Mouse (Mus musculus): Measurements from ENCODE around the gene Cenps. TPM values are rescaled to one million over a fixed set of nuclear protein-coding genes. Genes with fewer than 3 reads are reported as not detected.

Cenps gene
- polyA plus RNA-seq, 1 experiment from 2014 or later: 29.2 TPM

DNA sequence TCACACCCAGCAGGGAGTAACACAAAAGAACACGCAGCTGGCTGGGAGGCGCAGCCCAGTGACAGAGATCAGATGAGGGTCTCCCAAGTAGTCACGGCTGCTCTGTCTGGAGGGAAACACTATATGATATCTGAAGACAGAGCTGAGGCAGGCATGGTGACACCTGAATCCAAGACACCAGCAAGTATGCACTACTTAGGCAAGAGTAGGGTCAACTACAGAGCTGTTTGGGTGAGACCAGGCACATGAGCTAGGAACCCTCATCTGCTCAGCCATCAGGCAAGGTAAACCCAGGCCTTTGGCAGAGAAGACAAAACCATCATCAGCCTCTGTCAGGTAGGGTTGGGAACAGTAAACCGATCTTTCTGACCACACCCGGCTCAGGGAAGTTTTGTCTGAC is 4.0 kb downstream of the Cenps start:
- DNase-seq (ENCODE audit: low spot score) (no peak), ATAC-seq (no peak)
- H3K9ac ChIP-seq (ENCODE audit: low read length): no peak overlapping the region
- H3K27ac ChIP-seq (ENCODE audit: low read depth, low read length): no peak overlapping the region
- no peaks in the 10 kb centered on the region for H3K27me3 ChIP-seq (replicated peaks; ENCODE audit: control insufficient read depth, insufficient read depth, low read length)
- 86% methylated on average over 5 of the region's 5 CpGs for WGBS
- H3K4me3 ChIP-seq (ENCODE audit: low read depth, low read length): no peak overlapping the region
- H3K36me3 ChIP-seq (ENCODE audit: control insufficient read depth, insufficient read depth, low read length): peaks cover 25% of the 10 kb centered on the region
- H3K4me2 ChIP-seq (ENCODE audit: low read length): no peak overlapping the region
- no peaks in the 10 kb centered on the region for H3K9me3 ChIP-seq (replicated peaks; ENCODE audit: control insufficient read depth, low read length)
- H3K4me1 ChIP-seq (ENCODE audit: control insufficient read depth, insufficient read depth, low read length): no peaks in the 10 kb centered on the region

DNA sequence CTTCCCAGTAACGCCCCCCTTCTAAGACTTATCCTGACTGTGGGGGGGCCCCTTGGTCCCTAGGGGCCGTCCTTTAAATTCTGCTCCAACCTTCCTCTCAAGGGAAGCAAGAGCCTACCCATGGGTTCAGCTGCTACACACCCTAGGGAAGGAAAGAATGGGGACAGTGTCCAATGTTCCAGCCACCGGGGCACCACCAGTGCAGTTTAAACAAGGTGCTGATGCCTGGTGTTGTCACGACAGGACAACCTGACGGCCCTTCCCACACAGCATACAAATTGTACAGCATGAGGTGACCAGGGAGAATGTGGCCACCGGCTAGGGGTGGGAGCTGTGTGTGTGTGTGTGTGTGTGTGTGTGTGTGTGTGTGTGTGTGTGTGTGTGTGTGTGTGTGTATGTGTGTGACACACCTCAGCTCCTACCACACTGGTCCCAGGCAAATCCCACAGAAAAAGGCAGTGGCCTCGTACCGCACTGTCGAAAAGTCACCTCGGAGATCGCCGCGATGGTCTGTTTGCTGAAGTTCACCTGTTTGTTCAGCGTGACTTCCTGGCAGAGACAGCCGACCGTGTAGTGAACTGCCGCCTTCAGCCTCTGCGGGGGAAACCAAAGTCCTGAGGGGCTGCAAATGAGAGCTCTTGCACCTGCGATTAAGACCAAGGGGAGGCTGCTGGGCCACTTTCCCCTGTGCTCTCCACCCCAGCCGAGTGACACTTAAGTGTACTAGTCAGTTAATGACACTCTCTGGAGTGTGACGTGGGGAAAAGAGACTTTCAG is 5.5 kb downstream of the Cenps start:
- ATAC-seq (no peak), DNase-seq (ENCODE audit: low spot score) (no peak)
- peaks cover 34% of the 10 kb centered on the region for H3K36me3 ChIP-seq (ENCODE audit: control insufficient read depth, insufficient read depth, low read length)
- H3K9ac ChIP-seq (ENCODE audit: low read length): no peak overlapping the region
- no peaks in the 10 kb centered on the region for H3K4me1 ChIP-seq (ENCODE audit: control insufficient read depth, insufficient read depth, low read length)
- no peaks in the 10 kb centered on the region for H3K9me3 ChIP-seq (replicated peaks; ENCODE audit: control insufficient read depth, low read length)
- no peak overlapping the region for H3K4me2 ChIP-seq (ENCODE audit: low read length)
- H3K4me3 ChIP-seq (ENCODE audit: low read depth, low read length): no peak overlapping the region
- 92% methylated on average over 20 of the region's 21 CpGs for WGBS
- H3K27me3 ChIP-seq (replicated peaks; ENCODE audit: control insufficient read depth, insufficient read depth, low read length): no peaks in the 10 kb centered on the region
- no peak overlapping the region for H3K27ac ChIP-seq (ENCODE audit: low read depth, low read length)

- Histone ChIP-seq H3K4me3 (ENCODE audit: low read depth, low read length) (no peak overlapping the region), H3K9ac (ENCODE audit: low read length) (no peak overlapping the region), H3K27me3 (replicated peaks; ENCODE audit: control insufficient read depth, insufficient read depth, low read length) (no peaks in the 10 kb centered on the region), H3K36me3 (ENCODE audit: control insufficient read depth, insufficient read depth, low read length) (peaks cover 37% of the 10 kb centered on the region), H3K4me1 (ENCODE audit: control insufficient read depth, insufficient read depth, low read length) (no peaks in the 10 kb centered on the region), H3K9me3 (replicated peaks; ENCODE audit: control insufficient read depth, low read length) (no peaks in the 10 kb centered on the region), H3K4me2 (ENCODE audit: low read length) (no peak overlapping the region), H3K27ac (ENCODE audit: low read depth, low read length) (no peak overlapping the region)
- no peak for ATAC-seq
- 91% methylated on average over 23 of the region's 23 CpGs for WGBS
- no peak for DNase-seq (ENCODE audit: low spot score)
Observed at GRCm38 (mm10) chr4:149131021-149131752, 6.2 kb downstream of the Cenps start.

GRCm38 (mm10) chr4:149128467-149128866 is 9.0 kb downstream of the Cenps start:
- Histone ChIP-seq H3K9ac (ENCODE audit: low read length) (no peak overlapping the region), H3K9me3 (replicated peaks; ENCODE audit: control insufficient read depth, low read length) (no peaks in the 10 kb centered on the region), H3K36me3 (ENCODE audit: control insufficient read depth, insufficient read depth, low read length) (peaks cover 37% of the 10 kb centered on the region), H3K4me1 (ENCODE audit: control insufficient read depth, insufficient read depth, low read length) (no peaks in the 10 kb centered on the region), H3K27me3 (replicated peaks; ENCODE audit: control insufficient read depth, insufficient read depth, low read length) (no peaks in the 10 kb centered on the region), H3K27ac (ENCODE audit: low read depth, low read length) (no peak overlapping the region), H3K4me3 (ENCODE audit: low read depth, low read length) (no peak overlapping the region), H3K4me2 (ENCODE audit: low read length) (no peak overlapping the region)
- no peak for DNase-seq (ENCODE audit: low spot score)
- 89% methylated on average over 18 of the region's 18 CpGs for WGBS
- no peak for ATAC-seq

DNA sequence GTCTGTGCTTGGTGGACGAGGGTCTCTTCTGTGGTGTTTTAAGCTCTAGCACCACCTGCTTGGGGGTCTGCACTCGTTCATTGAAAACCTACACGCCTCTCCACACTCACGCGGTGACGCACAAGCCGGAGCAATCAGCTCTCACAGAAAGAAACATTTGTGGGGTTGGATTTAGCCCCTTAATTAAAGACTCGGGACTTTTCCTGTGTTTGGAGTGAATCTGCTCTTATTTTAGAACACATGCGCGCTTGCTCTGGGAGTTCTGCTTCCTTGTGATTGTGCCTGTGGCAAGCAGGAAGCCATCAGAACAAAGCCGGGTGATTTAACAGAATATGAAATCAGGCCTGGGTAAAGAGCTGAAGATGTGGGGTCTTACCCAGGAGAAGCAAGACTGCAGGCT is 10.8 kb downstream of the Cenps start, which contains the start of gene Cort:
TSS of gene Cort (minus strand) at position 101 of the 400 bp plus-strand sequence.
- WGBS: 84% methylated on average over 11 of the region's 11 CpGs
- no peak within 1 kb of the TSS for H3K27ac ChIP-seq (ENCODE audit: low read depth, low read length)
- no peaks in the 10 kb centered on the region for H3K9me3 ChIP-seq (replicated peaks; ENCODE audit: control insufficient read depth, low read length)
- H3K27me3 ChIP-seq (replicated peaks; ENCODE audit: control insufficient read depth, insufficient read depth, low read length): no peaks in the 10 kb centered on the region
- no peak within 1 kb of the TSS for H3K4me3 ChIP-seq (ENCODE audit: low read depth, low read length)
- peaks cover 35% of the 10 kb centered on the region for H3K36me3 ChIP-seq (ENCODE audit: control insufficient read depth, insufficient read depth, low read length)
- no peak within 1 kb of the TSS for H3K4me2 ChIP-seq (ENCODE audit: low read length)
- no peaks in the 10 kb centered on the region for H3K4me1 ChIP-seq (ENCODE audit: control insufficient read depth, insufficient read depth, low read length)
- no peak for ATAC-seq
- DNase-seq (ENCODE audit: low spot score): no peak
- no peak within 1 kb of the TSS for H3K9ac ChIP-seq (ENCODE audit: low read length)

GRCm38 (mm10) chr4:149126115-149126509 is 11.3 kb downstream of the Cenps start:
- ATAC-seq (no peak), DNase-seq (ENCODE audit: low spot score) (no peak)
- Histone ChIP-seq H3K36me3 (ENCODE audit: control insufficient read depth, insufficient read depth, low read length) (peaks cover 30% of the 10 kb centered on the region), H3K4me2 (ENCODE audit: low read length) (no peak overlapping the region), H3K4me3 (ENCODE audit: low read depth, low read length) (no peak overlapping the region), H3K27me3 (replicated peaks; ENCODE audit: control insufficient read depth, insufficient read depth, low read length) (no peaks in the 10 kb centered on the region), H3K9me3 (replicated peaks; ENCODE audit: control insufficient read depth, low read length) (no peaks in the 10 kb centered on the region), H3K4me1 (ENCODE audit: control insufficient read depth, insufficient read depth, low read length) (no peaks in the 10 kb centered on the region), H3K9ac (ENCODE audit: low read length) (no peak overlapping the region), H3K27ac (ENCODE audit: low read depth, low read length) (no peak overlapping the region)
- WGBS: 85% methylated on average over 6 of the region's 6 CpGs

GRCm38 (mm10) chr4:149125341-149126114 is 11.9 kb downstream of the Cenps start:
- H3K9ac ChIP-seq (ENCODE audit: low read length): no peak overlapping the region
- H3K4me1 ChIP-seq (ENCODE audit: control insufficient read depth, insufficient read depth, low read length): no peaks in the 10 kb centered on the region
- no peak for ATAC-seq
- DNase-seq (ENCODE audit: low spot score): no peak
- no peaks in the 10 kb centered on the region for H3K9me3 ChIP-seq (replicated peaks; ENCODE audit: control insufficient read depth, low read length)
- H3K36me3 ChIP-seq (ENCODE audit: control insufficient read depth, insufficient read depth, low read length): peaks cover 25% of the 10 kb centered on the region
- no peak overlapping the region for H3K4me3 ChIP-seq (ENCODE audit: low read depth, low read length)
- no peak overlapping the region for H3K27ac ChIP-seq (ENCODE audit: low read depth, low read length)
- no peak overlapping the region for H3K4me2 ChIP-seq (ENCODE audit: low read length)
- WGBS: 40% methylated on average over 11 of the region's 11 CpGs
- H3K27me3 ChIP-seq (replicated peaks; ENCODE audit: control insufficient read depth, insufficient read depth, low read length): no peaks in the 10 kb centered on the region

DNA sequence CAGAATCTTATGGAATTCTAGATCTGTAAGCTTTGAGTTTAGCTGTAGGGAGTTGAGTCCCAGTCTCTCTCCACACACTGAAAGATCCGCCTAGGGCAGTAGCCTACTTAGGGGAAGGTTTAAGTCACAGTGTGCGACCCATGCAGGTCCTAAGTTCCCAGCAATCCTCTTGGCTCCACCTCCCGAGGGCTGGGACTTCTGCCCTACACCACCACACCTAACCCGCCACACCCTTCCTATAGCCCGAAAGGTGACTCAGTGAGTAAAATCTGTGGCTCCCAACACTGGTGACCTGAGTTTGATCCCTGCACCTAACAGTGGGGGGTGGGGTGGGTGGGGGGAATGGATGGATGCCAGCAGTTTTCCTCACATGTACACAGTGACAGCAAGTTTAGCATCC is 14.0 kb downstream of the Cenps start:
- no peak overlapping the region for H3K4me2 ChIP-seq (ENCODE audit: low read length)
- 62% methylated on average over 5 of the region's 5 CpGs for WGBS
- no peaks in the 10 kb centered on the region for H3K27me3 ChIP-seq (replicated peaks; ENCODE audit: control insufficient read depth, insufficient read depth, low read length)
- no peak for DNase-seq (ENCODE audit: low spot score)
- H3K36me3 ChIP-seq (ENCODE audit: control insufficient read depth, insufficient read depth, low read length): peaks cover 22% of the 10 kb centered on the region
- H3K4me1 ChIP-seq (ENCODE audit: control insufficient read depth, insufficient read depth, low read length): no peaks in the 10 kb centered on the region
- H3K4me3 ChIP-seq (ENCODE audit: low read depth, low read length): no peak overlapping the region
- H3K27ac ChIP-seq (ENCODE audit: low read depth, low read length): no peak overlapping the region
- no peak for ATAC-seq
- H3K9me3 ChIP-seq (replicated peaks; ENCODE audit: control insufficient read depth, low read length): no peaks in the 10 kb centered on the region
- no peak overlapping the region for H3K9ac ChIP-seq (ENCODE audit: low read length)
